Mouse (Mus musculus): ENCODE data around the gene Sctr.

DNA sequence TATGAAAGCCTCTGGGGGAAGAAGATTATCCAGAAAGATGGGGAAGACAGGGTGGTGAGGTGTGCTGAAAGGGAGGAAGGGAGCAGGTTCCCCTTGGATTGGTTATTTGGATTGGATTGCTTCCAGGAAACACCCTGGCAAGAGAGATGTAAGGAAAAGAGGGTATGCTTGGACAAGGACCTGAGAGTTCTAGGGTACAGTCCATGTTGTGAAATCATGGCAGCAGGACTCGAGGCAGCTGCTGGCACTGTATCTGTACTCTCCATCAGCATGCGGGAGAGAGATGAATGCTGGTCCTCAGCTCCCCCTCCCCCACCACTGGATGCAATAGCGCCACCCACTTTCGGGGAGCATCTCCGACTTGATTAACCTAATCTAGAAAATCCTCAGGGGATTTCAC is 54.0 kb downstream of the Sctr start:
- TF ChIP-seq POLR2A (IDR thresholded peaks at IDR 0.05; ENCODE audit: borderline replicate concordance, insufficient read depth, low read length), result no peak
- TF ChIP-seq CTCF (IDR thresholded peaks at IDR 0.05; ENCODE audit: borderline replicate concordance, insufficient read depth, low read depth, low read length), result no peak

All from cerebellum, adult 2 months (tissue).